Mouse (Mus musculus) lung, adult 2 months (tissue): ENCODE data around the gene Pold2.

Experiments
- CTCF ChIP-seq: fragments of 200-500 bp; IDR thresholded peaks from 2 replicates; pipeline ENCODE4 v1.5.1; 2011; ENCODE audit warnings: mild to moderate bottlenecking, low read length, control low read depth; ENCODE audit not compliant: insufficient read depth
- POLR2A ChIP-seq: fragments of 200-500 bp; IDR thresholded peaks from 2 replicates; pipeline ENCODE4 v1.6.1; 2011; ENCODE audit warnings: low read depth, mild to moderate bottlenecking, control low read depth, low read length, borderline replicate concordance; ENCODE audit errors: extremely low read depth

GRCm38 (mm10) chr11:5886187-5886586 lies 8.1 kb upstream of the Pold2 start:
- TF ChIP-seq CTCF (peak; percentile 59), POLR2A (no peak)
